Mouse (Mus musculus) hindbrain, embryonic 12.5 days (tissue): ENCODE measurements at regions not wholly inside any gene's neighbourhood (a gene's known extent, or its start where the extent isn't known, plus 50 kb on each side); places are given as distances from the start of the nearest gene placed in this dataset.

ENCODE experiments used
- ATAC-seq: fragments of 200-750 bp; cut with Nextera tagmentation; 2 replicates; pipeline ENCODE4 v1.8.0; 2017; ENCODE audit warnings: moderate TSS enrichment; ENCODE audit not compliant: low FRiP score
- H3K27ac ChIP-seq: fragments of 300-500 bp; sonication (generic); 2 replicates; pipeline ENCODE4 v1.5.1; 2016; ENCODE audit warnings: mild to moderate bottlenecking
- H3K27me3 ChIP-seq: fragments of 300-500 bp; sonication (generic); 2 replicates; pipeline ENCODE4 v1.6.1; 2016; ENCODE audit warnings: mild to moderate bottlenecking
- H3K36me3 ChIP-seq: fragments of 300-500 bp; sonication (generic); 2 replicates; pipeline ENCODE4 v1.6.1; 2016; ENCODE audit warnings: mild to moderate bottlenecking
- H3K4me1 ChIP-seq: fragments of 300-500 bp; sonication (generic); 2 replicates; pipeline ENCODE4 v1.6.1; 2016
- H3K4me2 ChIP-seq: fragments of 300-500 bp; sonication (generic); replicated peaks from 2 replicates; pipeline ENCODE4 v1.6.1; 2016; ENCODE audit warnings: mild to moderate bottlenecking
- H3K4me3 ChIP-seq: fragments of 300-500 bp; sonication (generic); 2 replicates; pipeline ENCODE4 v1.5.1; 2016; ENCODE audit warnings: mild to moderate bottlenecking
- H3K9ac ChIP-seq: fragments of 300-500 bp; sonication (generic); 2 replicates; pipeline ENCODE4 v1.6.1; 2016; ENCODE audit warnings: mild to moderate bottlenecking, moderate library complexity
- H3K9me3 ChIP-seq: fragments of 300-500 bp; sonication (generic); replicated peaks from 2 replicates; pipeline ENCODE4 v1.6.1; 2016; ENCODE audit warnings: mild to moderate bottlenecking
- WGBS: fragments of 180-500 bp; shearing (Covaris S2); methylation state at CpG from one replicate; pipeline ENCODE4 v1.1.7; 2016; 5-methylcytosine and 5-hydroxymethylcytosine counted together

DNA sequence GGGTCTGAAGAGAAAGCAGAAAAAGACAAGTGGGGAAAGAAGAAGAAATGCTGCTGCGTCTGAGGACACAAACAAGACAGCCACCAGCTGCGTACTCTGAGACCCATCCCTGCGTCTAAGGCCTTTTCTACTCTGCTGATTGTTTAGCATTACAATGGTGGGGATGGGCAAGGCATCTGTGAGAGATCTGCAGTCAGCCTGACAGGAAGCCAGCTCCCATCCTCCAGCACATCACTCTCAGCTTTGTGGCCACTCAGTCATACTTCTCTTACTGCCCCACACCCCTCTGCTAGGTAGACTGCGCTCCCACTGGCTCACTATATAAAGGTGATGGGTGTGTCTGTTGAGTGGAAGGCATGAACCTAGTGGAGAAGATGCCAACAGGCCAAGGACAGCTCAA, 220.5 kb downstream of the Rpl10-ps3 start:
- H3K4me2 ChIP-seq = no peak overlapping the region
- no peaks in the 10 kb centered on the region for H3K27me3 ChIP-seq
- H3K9me3 ChIP-seq = no peaks in the 10 kb centered on the region
- peaks cover 10% of the 10 kb centered on the region for H3K4me1 ChIP-seq
- no peak overlapping the region for H3K9ac ChIP-seq
- no peaks in the 10 kb centered on the region for H3K36me3 ChIP-seq
- no peak overlapping the region for H3K4me3 ChIP-seq
- H3K27ac ChIP-seq = no peak overlapping the region
- ATAC-seq = no peak
- 26% methylated on average over 4 of the region's 4 CpGs for WGBS

- Histone ChIP-seq H3K27ac (no peak overlapping the region), H3K4me2 (no peak overlapping the region), H3K27me3 (no peaks in the 10 kb centered on the region), H3K4me1 (peaks cover 10% of the 10 kb centered on the region), H3K9ac (no peak overlapping the region), H3K4me3 (no peak overlapping the region), H3K9me3 (no peaks in the 10 kb centered on the region), H3K36me3 (no peaks in the 10 kb centered on the region)
- WGBS = 86% methylated on average over 9 of the region's 9 CpGs
- ATAC-seq = no peak
These were observed 223.8 kb downstream of the Rpl10-ps3 start for GRCm38 (mm10) chr9:50120820-50121599.

GRCm38 (mm10) chr9:50119412-50119811, 225.4 kb downstream of the Rpl10-ps3 start:
- Histone ChIP-seq H3K4me3 (no peak overlapping the region), H3K4me2 (no peak overlapping the region), H3K27ac (no peak overlapping the region), H3K4me1 (peaks cover 8% of the 10 kb centered on the region), H3K36me3 (no peaks in the 10 kb centered on the region), H3K27me3 (no peaks in the 10 kb centered on the region), H3K9ac (no peak overlapping the region), H3K9me3 (no peaks in the 10 kb centered on the region)
- 91% methylated on average over 5 of the region's 5 CpGs for WGBS
- ATAC-seq = no peak

DNA sequence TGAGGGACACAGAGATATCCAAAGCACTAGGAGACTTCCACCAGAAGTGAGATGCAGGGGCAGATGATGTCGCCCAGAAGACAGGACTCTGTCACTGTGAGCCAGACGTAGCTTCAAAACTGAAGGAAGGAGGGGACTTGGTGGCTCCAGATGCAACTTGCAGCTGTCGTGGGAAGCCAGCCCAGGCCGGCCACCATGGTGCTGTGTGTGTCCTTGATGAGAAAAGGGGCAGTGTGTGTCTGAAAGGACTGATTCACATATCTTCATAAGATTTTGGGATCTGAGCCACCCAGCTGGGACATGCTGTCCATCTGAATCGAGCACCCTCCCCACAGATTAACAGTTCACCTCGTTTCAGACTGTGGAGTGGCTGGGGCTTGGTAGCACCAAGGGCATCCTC, 226.2 kb downstream of the Rpl10-ps3 start:
- no peaks in the 10 kb centered on the region for H3K27me3 ChIP-seq
- H3K4me3 ChIP-seq = no peak overlapping the region
- no peak for ATAC-seq
- H3K36me3 ChIP-seq = no peaks in the 10 kb centered on the region
- no peak overlapping the region for H3K4me2 ChIP-seq
- H3K4me1 ChIP-seq = no peaks in the 10 kb centered on the region
- 86% methylated on average over 6 of the region's 6 CpGs for WGBS
- no peak overlapping the region for H3K27ac ChIP-seq
- no peak overlapping the region for H3K9ac ChIP-seq
- H3K9me3 ChIP-seq = no peaks in the 10 kb centered on the region

DNA sequence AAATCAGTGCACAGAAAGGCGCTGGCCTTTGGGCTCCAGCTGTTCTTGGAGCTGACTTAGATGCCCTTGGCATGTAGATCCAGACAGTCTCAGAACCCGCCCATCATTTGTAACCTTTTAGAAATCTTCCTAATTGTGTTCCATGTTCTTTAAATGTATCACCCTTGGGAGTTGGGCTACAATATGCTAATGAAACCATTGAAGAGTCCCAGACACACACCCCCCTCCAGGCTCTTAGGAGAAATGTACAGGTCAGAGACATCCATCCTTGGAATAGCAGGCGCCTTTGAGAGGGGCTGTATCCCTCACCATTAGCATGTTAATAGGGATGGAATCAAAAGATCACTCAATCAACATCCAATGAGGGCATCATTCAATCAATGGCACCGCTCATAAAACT, 238.2 kb downstream of the Rpl10-ps3 start:
- H3K4me3 ChIP-seq = no peak overlapping the region
- WGBS = 35% methylated on average over 4 of the region's 4 CpGs
- no peaks in the 10 kb centered on the region for H3K36me3 ChIP-seq
- H3K9ac ChIP-seq = no peak overlapping the region
- no peaks in the 10 kb centered on the region for H3K9me3 ChIP-seq
- no peak overlapping the region for H3K4me2 ChIP-seq
- no peak; the same call in 1 of the 2 replicates for ATAC-seq
- no peaks in the 10 kb centered on the region for H3K27me3 ChIP-seq
- no peak overlapping the region for H3K27ac ChIP-seq
- peaks cover 5% of the 10 kb centered on the region; the same call in 1 of the 2 replicates for H3K4me1 ChIP-seq

DNA sequence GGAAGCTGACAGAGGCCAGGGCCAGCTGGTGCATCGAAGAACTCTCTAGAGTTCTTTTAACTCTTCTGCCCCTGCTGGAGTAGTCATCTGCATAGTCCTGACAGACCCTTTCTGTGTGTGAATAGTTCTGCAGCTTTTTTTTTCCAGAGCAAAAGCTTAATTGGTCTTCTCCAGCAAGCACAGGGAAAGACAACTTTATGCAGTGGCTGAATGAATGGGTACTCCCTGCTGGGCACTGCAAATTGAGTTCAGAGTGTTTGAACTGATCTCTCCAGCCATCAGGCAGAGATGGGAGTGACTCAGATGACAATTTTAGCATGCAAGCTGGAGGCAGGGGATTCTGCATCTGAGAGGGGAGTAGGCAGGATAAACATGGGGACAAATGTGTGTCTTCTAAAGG, 242.0 kb downstream of the Rpl10-ps3 start:
- H3K4me1 ChIP-seq = peaks cover 5% of the 10 kb centered on the region; the same call in 1 of the 2 replicates
- H3K9ac ChIP-seq = no peak overlapping the region
- ATAC-seq = no peak
- 15% methylated on average over 1 of the region's 1 CpGs for WGBS
- no peaks in the 10 kb centered on the region for H3K27me3 ChIP-seq
- no peaks in the 10 kb centered on the region for H3K36me3 ChIP-seq
- no peak overlapping the region for H3K27ac ChIP-seq
- no peaks in the 10 kb centered on the region for H3K9me3 ChIP-seq
- H3K4me2 ChIP-seq = no peak overlapping the region
- no peak overlapping the region for H3K4me3 ChIP-seq

- Histone ChIP-seq H3K36me3 (no peaks in the 10 kb centered on the region), H3K4me3 (no peak overlapping the region), H3K4me1 (no peaks in the 10 kb centered on the region), H3K9ac (no peak overlapping the region), H3K9me3 (no peaks in the 10 kb centered on the region), H3K27me3 (no peaks in the 10 kb centered on the region), H3K4me2 (no peak overlapping the region), H3K27ac (no peak overlapping the region)
- WGBS = 100% methylated on average over 1 of the region's 1 CpGs
- no peak for ATAC-seq
These were observed 243.7 kb downstream of the Rpl10-ps3 start for GRCm38 (mm10) chr9:50101061-50101460.

DNA sequence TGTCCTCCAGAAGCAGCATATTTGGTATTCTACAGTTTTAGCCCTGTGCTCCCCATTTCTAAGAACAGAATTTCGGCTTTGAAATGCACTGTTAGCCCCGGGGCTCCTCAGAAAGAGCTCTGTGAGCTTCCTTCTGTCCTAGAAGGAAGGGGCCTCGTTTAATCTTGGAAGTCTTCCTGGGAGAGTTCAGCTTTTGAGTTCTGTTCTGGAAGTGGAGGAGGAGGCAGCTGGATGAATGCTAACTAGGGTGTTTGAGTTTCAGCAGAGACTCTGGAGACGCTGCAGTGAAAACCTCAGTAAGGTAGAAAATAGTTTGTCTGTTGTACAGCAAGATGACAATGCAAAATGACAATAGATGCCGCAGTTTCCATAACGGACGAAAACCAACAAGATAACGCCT, 253.8 kb downstream of the Rpl10-ps3 start:
- 87% methylated on average over 8 of the region's 8 CpGs for WGBS
- no peaks in the 10 kb centered on the region for H3K4me1 ChIP-seq
- H3K36me3 ChIP-seq = no peaks in the 10 kb centered on the region
- no peak overlapping the region for H3K4me3 ChIP-seq
- H3K27ac ChIP-seq = no peak overlapping the region
- H3K27me3 ChIP-seq = no peaks in the 10 kb centered on the region
- H3K4me2 ChIP-seq = no peak overlapping the region
- no peak overlapping the region for H3K9ac ChIP-seq
- H3K9me3 ChIP-seq = no peaks in the 10 kb centered on the region
- no peak for ATAC-seq

GRCm38 (mm10) chr9:50089916-50090315, 254.9 kb downstream of the Rpl10-ps3 start:
- 80% methylated on average over 3 of the region's 3 CpGs for WGBS
- Histone ChIP-seq H3K4me2 (no peak overlapping the region), H3K4me1 (no peaks in the 10 kb centered on the region), H3K9ac (no peak overlapping the region), H3K27me3 (no peaks in the 10 kb centered on the region), H3K4me3 (no peak overlapping the region), H3K9me3 (no peaks in the 10 kb centered on the region), H3K27ac (no peak overlapping the region), H3K36me3 (no peaks in the 10 kb centered on the region)
- no peak for ATAC-seq

DNA sequence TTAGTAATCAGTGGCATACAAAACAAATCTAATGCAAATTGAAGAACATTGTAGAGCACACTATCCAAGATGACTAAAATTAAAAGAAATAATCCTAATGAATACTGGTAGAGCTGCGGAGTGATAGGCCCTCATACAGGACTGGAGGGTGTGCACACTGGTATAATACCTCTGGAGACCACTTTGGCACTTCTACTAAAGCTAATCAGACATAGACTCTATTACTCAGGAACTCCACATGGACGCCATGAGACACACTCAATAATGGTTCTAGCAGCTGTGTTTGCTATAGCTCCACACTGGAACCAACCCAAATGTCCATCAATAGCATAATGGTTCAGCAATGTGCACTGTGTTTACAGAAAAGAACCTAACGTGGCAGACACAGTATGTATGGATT, 264.6 kb downstream of the Rpl10-ps3 start:
- 83% methylated on average over 3 of the region's 3 CpGs for WGBS
- H3K4me3 ChIP-seq = no peak overlapping the region
- no peak for ATAC-seq
- no peak overlapping the region for H3K4me2 ChIP-seq
- H3K27ac ChIP-seq = no peak overlapping the region
- no peaks in the 10 kb centered on the region for H3K9me3 ChIP-seq
- no peaks in the 10 kb centered on the region for H3K27me3 ChIP-seq
- no peaks in the 10 kb centered on the region for H3K36me3 ChIP-seq
- H3K4me1 ChIP-seq = no peaks in the 10 kb centered on the region
- no peak overlapping the region for H3K9ac ChIP-seq

- Histone ChIP-seq H3K4me3 (no peak overlapping the region), H3K4me1 (no peaks in the 10 kb centered on the region), H3K36me3 (no peaks in the 10 kb centered on the region), H3K4me2 (no peak overlapping the region), H3K27me3 (no peaks in the 10 kb centered on the region), H3K9me3 (no peaks in the 10 kb centered on the region), H3K9ac (no peak overlapping the region), H3K27ac (no peak overlapping the region)
- 67% methylated on average over 2 of the region's 2 CpGs for WGBS
- no peak for ATAC-seq
These were observed 269.9 kb upstream of the Ncam1 start for GRCm38 (mm10) chr9:50068576-50068975.

DNA sequence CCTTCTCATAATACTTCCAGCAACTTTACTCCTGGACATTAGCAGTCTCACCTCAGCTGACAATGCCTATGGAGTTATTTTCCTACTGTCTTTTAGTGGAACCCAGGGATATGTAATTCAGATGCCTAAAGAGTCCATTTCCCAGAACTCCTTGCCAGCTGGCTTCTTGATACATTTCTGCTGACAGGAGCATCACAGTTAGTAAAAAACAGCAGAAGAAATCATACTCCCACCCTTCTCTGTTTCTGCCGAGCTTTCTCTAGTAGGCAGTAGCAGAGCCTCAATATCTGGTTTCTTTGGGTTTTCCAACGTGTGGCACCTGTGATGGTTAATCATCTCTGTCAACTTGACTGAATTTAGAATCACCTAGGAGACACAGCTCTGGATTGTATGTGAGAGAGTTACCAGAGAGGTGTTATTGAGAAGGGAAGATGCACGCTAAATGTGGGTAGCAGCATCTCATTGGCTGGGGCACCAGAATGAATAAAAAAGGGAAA, 269.1 kb upstream of the Ncam1 start:
- Histone ChIP-seq H3K27ac (no peak overlapping the region), H3K27me3 (no peaks in the 10 kb centered on the region), H3K4me2 (no peak overlapping the region), H3K4me3 (no peak overlapping the region), H3K9ac (no peak overlapping the region), H3K9me3 (no peaks in the 10 kb centered on the region), H3K36me3 (no peaks in the 10 kb centered on the region), H3K4me1 (no peaks in the 10 kb centered on the region)
- ATAC-seq = no peak
- WGBS = 80% methylated on average over 3 of the region's 3 CpGs

GRCm38 (mm10) chr9:50064505-50065229, 265.9 kb upstream of the Ncam1 start:
- Histone ChIP-seq H3K9me3 (no peaks in the 10 kb centered on the region), H3K27me3 (no peaks in the 10 kb centered on the region), H3K9ac (no peak overlapping the region), H3K27ac (no peak overlapping the region), H3K4me3 (no peak overlapping the region), H3K36me3 (no peaks in the 10 kb centered on the region), H3K4me2 (no peak overlapping the region), H3K4me1 (no peaks in the 10 kb centered on the region)
- WGBS = 83% methylated on average over 10 of the region's 10 CpGs
- no peak for ATAC-seq
